Mouse (Mus musculus): ENCODE measurements at regions not wholly inside any gene's neighbourhood (a gene's known extent, or its start where the extent isn't known, plus 50 kb on each side); places are given as distances from the start of the nearest gene placed in this dataset.
"Not testable (repeated sequence)": the region's sequence is repeated elsewhere in the genome, so short reads cannot be mapped to it uniquely, and the experiment has no call there.

DNA sequence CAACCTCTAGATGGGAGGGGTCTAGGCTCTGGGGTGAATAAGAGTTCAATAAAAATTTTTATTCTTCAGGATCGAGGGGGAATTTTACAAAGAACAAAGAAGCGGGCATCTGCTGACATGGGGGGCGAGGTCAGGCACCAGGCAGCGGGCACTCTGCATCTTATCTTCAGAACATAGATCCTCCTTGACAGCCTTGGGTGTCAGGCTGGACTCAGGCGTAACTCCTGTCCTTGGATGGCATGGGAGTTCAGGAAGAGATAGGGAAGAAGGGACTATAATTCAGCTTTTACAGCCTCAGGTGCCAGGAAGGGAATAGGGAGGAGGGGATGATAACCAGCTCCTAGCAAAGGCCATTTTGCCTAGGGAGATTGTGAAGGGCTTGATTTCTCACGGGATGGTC is 753.1 kb downstream of the Gm10330 start:
- DNase-seq, result not testable (repeated sequence)

DNA sequence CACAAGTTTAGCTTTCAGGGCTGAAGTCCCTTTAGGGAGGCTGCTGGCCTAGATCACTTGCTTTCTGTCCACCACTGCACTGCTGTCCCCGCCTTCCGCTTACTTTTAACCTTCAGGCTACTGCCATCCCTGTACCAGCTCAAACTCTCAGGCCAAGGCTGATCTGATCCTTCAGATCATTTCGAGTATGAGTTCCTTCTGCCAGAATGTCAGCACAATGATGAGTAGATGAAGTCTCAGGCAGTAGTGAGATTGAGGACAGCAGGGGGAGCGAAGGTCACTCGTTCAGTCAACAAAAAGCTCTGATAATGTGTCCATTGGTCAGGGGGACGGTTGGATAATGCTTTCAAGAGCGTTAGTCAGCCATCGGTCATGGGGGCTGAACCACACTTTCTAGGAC is 756.5 kb downstream of the Gm10330 start:
- DNase-seq, result not testable (repeated sequence)

DNA sequence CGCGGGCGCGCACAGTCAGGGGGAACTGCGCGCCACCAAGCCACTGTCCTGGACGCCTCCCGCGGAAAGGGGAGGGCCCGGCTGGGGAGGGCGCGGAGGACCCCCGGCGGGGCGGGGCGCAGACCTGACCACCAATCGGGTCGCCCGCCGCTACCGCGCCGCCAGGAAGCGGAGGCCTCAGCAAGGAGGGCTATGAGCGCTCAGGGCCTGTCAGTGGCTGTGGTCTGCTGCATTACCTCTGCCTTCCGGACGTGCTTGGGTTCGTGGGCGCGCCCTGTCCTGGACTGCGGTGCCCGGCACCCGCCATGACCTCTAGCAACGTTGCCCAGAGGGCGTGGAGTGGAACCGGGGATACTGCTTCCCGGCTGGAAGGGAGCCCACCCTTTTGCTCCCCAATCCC is 769.9 kb downstream of the Gm10330 start:
- peak; percentile 20 for DNase-seq

DNA sequence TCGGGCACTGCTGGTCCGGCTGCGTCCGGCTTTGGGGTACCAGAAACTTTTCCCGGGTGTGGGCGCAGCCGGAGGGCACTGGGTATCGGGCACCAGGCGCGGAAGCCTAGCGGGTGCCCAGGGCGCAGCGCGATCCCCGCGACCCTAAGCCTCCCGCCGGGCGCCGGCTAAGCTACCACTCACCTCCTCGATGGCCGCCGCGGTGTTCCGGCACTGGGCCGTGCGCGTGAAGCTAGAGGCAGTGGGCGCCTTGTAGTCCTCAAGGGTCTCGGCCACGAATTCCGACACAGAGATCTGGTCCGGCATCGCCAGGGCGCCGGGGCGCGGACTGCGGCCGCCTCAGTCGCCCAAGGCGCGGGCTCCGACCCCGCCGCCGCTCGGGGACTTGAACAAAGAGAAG is 770.4 kb downstream of the Gm10330 start:
- peak; percentile 0 for DNase-seq

Measured in kidney, postnatal 14 days (tissue).